Mouse (Mus musculus) urinary bladder, postnatal 14 days (tissue): Measurements from ENCODE around the gene Ctla4.
A peak's percentile ranks its signal among the peaks of the same experiment; 100 is the strongest.

Source experiments
- DNase-seq: peaks from one replicate; pipeline ENCODE4 v3.0.0; 2021; ENCODE audit warnings: low spot score

Gene Ctla4

DNA sequence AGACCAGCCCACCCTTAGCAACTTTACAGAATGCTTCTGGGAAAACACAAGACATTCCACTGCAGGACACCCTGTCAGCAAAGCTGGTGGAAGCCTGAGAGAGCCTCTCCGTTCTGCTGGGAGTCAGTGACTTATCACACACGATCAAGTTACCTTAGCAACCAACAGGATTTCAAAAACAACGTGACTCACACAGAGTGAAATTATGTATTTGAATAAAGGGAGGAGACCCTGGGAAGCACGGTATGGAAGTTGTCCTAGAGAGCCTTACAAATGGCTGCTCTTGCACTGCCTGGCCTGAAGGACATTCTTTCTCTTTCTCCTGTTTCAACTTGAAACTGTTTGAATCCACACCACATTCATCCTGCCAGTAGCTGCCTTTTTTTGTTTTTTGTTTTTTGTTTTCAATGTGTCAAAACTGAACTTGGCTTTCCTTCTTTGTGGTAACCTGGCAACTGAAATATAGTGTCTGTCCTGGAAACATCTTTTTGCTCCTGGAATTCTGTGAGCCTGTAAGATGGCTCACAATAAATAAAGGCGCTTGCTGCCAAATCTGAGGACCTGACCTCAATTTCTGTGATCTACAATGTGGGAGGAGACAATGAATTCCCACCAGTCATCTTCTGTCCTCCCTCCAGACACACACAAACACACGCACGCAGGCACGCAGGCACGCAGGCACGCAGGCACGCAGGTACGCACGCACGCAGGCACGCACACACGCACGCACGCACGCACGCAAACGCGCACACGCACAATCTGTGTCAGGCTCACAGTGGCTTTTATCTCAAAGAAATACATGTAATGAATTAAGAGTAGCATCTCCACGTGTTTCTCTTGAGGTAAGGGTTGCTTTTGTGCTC is 33.9 kb downstream of the Ctla4 start:
- DNase-seq, result peak; percentile 16

DNA sequence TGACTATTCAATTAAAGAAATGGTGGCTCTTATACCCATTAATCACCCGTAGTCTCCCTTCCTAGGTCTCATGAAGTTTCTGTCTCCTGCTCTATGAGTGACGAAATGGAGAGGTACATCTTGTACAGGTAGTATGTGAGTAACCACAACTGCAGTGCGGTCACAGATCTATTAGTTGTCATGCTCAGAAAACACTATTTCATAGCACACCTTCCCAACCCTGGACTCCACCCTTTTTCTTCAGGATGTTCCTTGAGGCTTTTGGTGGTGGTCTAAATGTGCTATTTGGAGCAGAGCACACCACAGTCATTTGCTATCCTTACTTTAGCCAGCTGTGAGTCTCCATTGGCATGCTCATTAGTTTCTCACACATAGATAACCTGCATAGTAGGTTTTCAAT is 42.2 kb downstream of the Ctla4 start:
- DNase-seq, result no peak

DNA sequence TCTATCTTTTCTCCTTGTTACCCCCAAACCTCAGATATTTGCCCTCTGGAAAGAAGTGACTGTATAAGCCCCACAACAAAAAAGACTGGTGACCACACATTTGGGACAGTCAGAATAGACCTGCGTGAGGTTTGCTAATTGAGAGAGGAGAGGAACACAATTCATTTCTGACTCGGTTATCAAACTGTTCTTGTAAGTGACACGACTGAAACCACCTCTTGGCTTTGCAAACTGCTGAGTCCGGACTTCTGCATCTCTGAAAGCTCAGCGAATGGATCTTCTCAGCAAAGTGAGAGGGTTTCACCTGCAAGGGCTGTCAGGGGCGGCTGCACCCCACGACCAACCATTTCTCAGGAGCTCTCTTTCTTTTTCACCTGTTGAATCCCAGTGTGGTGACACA is 43.6 kb downstream of the Ctla4 start:
- no peak for DNase-seq

DNA sequence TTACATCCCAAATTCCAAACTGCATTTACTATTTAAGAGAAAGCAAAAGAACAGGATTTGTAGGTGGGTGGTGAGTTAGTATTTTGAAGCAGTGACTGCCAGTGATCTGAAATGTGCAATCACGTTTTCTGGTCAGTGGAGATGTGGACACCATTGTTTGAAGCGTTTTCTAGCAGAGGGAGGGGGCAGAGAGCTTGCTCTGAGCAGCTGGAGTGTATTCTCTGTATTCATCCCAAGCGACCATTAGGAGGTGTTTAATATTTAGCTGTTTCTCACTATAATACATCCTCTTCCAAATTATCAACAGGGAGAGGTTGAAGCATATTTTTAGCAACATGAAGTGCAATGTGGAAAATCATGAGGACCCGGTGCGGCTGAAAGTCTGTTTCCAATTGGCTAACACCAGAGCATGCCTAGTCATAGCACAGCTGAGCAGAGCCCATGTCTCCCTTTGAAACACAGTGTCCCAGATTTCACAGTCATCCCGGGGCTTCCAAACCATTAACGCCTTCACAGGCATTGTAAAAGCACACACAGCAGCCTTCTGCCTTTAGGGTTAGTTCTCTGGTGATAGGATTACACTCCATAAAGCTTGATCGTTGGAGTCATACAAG is 49.3 kb downstream of the Ctla4 start:
- DNase-seq, result no peak

DNA sequence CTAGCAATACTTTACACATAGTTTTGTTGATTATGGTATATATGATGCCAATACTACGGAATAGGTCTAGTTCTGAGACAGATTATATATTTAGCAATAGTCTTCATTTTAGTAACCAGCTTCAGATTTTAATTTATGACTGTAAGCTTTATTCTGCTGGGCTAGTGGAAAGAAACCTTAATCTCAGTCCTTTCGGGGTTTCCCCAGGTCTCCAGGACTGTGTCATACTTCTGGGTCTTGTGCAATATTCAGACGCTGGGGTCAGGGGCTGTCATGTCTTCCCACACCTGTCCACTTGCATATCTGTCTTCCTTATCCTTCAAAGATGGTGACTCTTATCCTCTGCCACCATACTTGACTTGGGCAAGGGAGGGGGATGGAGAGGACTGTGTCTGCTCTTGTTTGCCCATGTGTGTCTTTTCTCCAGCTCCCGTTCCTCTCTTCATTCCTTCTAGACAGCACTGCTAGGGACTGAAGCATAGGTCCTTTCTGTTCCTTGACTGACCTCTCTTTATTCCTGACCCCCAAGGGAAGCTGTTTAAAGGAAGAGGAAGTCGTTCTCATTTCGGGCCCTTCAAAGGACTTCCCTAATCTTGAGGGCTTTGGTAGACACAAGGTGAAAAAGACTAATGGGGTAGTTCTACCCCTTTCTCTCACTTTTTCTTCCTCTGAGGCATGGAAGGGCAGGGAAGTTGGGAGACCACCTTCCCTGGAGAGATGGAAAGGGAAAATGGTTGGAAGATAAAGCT is 50.3 kb downstream of the Ctla4 start:
- DNase-seq, result no peak

DNA sequence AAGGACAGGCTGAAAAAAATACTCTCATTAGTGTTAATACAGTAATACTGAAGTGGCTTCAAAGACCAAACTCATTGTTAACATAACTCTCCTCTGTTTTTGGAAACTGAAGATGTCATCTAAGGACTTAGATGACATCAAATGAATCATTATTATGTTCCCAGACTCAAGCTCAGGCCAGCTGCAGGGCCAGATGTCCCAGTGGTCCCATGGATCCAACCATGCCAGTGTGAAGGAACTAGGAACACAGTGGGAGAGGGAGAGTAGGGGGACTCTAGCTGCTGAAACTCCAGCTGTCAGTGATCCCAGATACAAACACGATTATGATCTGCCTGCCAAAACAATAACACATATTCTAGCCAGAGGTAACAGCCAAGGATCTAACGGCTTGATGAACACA is 51.5 kb downstream of the Ctla4 start:
- DNase-seq, result no peak

DNA sequence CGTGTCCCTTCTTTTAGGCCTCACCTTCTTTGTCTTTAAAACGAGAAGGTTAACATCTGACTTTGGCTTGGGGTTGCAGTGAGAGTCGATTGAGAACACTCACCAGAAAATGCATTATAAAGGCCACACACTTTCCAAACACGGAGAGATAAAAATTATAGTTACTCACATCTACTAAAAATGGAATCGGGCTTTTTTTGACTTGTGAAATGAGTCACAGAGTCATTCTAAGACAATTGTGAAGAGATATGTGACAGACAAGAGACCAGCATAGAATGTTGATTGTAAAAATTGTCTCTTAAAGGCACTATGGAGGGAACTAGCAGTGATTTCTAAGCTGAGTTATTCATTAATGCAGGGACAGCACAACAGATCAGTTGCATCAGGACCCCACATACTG is 52.2 kb downstream of the Ctla4 start:
- no peak for DNase-seq

DNA sequence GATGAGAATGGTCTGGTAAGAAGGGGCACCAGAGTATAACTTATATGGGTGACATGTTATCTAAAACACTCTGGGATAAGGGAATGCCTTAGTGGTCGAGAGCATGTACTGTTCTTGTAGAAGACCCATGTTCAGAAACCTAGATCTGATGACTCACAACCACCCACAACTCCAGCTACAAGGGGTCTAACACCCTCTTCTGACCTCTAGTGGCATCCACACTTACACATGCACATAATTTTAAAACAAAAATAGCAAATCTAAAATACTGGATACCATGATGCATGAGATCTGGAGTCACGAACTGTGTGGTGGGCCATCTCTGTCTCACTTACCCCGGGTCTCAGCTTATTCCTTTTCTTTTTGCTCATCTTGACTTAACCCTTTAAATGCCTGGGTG is 53.2 kb downstream of the Ctla4 start:
- DNase-seq, result no peak

DNA sequence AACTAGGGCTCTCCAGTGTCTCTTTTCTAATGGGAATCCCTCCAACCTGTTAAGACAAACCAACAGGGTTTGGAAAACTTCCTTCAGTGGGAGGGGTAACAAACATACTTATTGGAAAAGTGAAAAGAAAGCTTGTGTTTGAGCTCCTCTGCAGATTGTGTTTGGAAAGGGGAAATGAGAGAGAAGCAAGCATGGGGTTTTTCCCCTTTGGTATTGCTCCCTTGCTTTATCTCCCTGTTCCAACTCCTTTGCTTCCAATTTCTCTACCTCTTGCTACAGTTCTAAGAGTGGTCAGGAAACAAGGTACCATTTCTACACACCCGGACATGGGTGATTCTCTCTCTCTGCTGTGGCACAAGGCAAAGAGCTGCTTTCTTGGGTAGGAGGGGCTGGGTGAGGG is 53.8 kb downstream of the Ctla4 start:
- DNase-seq, result no peak

DNA sequence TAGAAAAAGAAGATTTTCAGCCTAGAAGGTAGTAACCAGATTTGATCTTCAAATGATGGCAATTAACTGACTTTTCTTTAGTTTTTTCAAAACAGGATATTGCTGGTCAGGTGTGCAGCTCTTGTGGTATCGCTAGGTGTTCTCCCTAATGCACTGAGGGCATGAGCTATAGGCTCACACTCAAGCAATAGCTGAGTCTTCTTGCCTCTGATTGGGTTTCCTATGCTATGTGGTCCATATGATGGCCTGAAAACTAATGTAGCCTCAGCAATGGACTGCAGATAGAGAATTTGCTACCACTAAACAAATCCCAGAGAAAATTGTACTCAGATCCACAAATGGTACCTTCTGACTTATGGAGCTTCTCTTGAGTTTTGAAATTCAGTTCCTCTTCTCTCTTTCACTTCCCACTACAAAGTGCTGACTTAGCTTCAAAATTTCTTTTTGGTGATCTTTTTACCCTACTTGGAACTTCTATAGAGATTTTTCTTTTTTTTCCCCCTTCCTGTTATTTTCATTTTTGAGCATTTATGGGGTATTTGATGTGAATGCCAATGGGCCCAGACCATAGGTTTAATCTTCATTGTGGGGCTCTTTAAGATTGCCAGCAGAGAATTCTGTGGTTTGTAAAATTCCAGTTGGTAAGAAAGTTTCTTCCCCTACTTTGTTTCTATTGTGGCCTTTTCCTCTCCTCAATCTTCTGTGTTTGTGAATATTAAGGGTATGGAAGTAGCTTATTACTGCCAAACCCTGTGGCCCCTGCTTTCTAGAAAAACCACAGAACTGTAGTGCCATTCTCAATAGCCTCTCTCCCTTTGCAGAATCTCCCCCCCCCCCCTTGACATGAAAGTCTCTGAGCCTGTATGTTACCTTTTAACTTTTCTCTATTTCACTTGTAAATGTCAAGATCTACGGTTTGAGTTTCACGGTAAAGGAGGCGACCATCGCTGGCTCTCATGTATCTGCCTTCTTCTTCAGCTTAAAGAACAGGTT is 54.6 kb downstream of the Ctla4 start:
- DNase-seq, result no peak

DNA sequence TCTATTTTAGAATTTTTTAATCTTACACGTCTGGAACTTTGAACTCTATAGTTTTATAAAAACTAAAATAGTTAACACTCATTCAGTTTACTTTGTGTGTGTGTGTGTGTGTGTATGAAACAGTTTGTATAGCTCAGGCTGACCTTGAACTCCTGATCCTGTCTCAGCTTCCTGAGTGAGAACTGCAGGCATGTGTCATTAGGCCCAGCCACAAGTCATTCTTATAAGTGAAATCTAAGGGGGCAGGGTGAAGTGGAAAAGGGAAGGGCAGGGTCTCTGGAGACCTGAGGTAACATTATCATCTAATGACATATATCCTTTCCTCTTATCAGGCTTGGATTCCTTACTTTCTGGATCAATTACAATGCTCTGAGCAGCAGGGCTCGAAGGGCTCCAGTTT is 56.1 kb downstream of the Ctla4 start:
- DNase-seq, result no peak

DNA sequence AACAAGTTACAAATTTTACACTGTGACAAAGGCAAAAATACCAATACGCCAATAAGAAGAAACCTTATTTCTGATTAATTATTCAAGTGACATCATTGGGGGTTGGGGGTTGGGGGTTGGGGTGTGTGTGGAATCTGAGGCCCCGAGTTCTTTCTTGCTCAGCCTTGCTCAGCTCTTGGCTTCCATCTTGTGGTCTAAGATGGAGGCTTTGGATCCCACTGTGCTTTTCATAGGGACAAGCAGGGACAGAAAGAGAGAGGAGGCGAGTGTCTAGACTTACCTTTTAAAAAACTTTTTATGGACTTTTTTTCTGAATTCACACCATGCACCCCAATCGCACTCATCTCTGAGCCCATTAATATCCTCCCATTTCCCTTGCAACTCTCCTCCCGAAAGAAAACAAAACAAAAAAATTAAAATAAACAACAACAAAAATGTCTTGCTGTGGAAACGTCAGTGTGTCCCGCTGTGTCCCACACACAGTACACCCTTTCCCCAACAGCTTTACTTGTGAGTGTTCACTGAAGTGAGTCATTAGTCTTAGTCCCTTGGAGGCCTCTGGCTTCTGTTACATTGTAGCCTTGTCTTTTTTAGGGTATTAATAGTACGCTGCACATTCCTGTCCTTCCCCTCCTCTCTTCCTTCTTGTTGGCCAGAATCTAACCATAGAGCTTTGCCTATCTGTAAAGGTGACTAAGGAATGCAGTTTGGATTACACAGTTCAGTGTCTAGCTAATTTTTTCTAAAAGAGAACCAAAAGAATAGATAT is 59.0 kb downstream of the Ctla4 start:
- no peak for DNase-seq

DNA sequence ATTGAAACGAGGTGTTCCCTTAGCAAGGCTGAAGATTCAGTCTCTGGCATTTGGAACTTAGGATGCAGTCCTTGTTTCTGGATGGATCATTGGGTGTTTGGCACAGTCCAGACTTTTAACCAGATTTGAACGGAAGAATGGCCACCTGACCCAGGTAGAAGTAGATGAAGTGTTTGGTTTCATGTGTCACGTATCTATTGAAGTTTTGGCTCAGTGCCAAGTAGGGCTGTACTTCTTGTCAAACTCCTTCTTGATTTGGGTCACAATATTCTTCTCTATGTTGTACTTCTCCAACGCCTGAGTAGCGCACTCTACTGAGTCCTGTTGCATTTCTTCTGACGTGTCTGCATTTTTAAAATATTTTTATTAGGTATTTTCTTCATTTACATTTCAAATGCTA is 61.3 kb downstream of the Ctla4 start:
- DNase-seq, result no peak

DNA sequence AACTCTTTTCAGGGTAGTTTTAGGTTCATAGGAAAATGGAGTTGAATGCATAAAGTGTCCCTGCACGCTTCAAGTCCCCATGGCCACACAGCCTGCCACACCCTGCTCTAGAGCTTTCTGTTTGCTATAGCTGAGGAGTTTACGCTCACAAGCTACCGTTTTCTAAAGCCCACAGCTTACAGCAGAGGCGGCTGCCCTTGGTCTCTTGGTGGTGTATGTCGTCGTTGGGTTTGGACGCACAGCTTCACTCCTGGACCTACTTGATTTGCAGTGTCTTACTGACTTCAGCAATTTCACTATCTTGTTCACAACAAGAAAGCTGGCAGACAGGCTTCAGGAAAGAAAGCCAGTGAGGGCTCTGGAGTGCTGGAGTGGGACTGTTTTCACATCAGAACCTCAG is 66.2 kb downstream of the Ctla4 start:
- DNase-seq, result no peak

DNA sequence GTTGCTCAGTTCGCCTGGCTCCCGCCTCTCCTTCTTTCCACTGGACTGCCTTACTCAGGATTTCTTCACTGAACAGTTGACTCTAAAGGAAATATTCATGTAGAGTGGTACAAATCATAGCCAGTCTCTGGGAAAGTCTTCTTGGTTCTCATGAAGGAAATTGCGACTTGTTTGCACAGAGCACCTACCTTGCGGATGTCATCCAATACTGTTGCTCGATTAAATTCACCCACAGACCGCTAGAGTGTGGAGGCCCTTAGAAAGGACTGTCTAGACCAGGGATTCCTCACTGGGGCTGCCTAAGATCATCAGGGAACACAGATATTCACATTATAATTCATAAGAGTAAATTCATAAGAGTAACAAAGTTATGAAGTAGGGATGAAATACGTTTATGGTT is 66.9 kb downstream of the Ctla4 start:
- DNase-seq, result no peak

DNA sequence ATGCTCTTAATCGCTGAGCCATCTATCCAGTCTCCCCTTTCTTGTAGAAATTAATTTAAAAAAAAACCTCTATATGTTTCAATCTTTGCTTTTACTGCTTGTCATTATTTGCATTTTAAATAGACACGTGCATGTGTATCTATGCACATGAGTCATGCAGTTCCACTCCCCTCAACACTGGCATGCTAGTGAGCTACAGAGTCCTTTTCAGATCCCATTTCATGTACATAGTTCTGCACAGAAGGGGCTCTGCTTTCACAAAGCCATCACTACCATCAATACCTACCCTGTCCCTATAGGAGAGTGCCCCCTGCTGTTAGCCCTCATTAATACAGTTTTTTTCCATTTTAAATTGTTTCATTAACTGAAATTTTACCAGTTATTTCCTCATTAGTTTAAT is 68.0 kb downstream of the Ctla4 start:
- no peak for DNase-seq

DNA sequence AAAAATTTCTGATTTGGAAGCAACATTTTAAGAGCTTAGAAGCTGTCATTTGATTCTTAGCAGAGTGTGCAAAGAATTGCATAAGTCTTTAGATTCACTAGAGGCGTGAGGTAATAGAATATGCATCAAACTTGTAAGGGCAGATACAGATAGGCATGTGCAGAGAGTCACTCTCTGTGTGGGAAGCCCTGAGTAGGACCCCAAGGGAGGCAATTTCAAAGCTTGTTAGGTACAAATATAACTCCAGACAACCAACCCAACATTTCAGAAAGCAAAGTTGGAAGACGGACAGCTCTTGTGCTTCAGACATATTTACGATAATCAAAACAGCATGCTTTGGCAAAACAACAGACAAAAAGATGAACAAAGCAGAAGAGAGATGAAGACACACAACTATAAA is 68.4 kb downstream of the Ctla4 start:
- no peak for DNase-seq

DNA sequence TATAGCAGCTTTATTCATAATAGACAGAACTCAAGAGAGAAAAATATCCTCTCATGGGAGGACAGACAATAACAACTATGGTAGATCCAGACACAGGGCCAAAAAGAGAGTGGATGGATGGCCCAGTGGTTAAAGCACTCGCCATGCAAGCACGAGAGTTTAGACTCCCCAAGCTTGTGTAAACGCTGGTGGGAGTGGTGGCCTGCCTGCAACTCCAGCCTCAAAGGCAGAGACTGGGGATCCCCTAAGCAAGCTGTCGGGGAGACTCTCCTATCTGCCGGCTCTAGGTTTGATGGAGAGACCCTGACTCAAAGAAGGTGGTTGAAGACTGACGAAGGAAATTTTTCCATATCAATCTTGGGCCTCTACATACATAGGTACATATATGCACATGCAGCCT is 69.4 kb downstream of the Ctla4 start:
- no peak for DNase-seq

DNA sequence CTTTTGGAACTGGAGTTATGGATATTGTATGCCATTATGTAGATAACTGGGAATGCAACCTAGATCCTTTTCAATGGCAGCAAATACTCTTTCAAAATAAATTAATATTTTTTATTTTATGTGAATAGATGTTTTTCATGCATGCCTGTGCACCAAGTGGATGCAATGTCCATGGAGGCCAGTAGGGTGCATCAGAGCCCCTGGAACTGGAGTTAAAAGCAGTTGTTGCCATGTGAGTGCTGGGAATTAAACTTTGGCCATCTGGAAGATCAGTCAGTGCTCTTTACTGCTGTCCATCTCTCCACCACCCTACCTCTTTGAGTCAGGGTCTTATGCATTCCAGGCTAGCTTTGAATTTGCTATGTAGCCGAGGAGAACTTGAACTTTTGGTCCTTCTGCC is 71.5 kb downstream of the Ctla4 start:
- DNase-seq, result no peak

DNA sequence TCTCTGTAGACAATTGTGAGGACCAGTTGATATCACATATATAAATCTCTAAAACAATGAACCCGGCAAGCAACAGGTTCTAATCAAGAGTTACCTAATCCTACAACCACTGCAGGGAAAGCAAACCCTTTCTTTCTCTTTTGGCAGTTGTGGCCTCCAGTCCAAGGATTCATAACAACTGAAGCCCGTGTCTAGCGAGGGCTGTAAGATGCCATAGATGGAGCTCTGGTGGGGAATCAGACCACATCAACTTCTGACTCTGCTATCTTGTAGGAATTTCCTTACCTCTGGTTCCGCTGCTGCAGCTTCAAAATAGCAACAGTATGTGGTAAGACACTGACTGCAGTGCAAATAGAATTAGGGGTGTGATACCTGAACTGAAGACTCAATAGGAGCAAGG is 72.4 kb downstream of the Ctla4 start:
- DNase-seq, result no peak

DNA sequence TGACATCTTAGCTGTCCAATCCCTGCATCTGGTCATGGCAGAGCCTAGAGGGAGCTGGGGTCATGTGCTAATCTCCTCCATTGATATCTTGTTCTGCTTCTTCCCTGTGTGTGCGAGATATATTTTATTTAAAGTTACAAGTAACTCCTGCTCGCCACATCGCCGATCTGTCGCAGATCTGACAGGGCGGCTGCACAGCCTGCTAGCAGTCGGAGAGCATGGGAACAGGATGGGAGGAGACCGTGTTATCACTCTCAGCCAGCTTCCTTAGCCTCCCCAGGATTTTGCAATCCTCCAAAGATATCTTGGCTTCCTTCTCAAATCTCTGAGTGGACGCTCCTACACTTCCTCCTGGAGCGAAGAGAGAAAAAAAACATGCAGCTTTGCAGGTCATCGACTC is 73.7 kb downstream of the Ctla4 start:
- DNase-seq, result peak; percentile 38
